Mouse (Mus musculus) spleen, postnatal 4 days (tissue): ENCODE measurements around the gene Rad9b.

Experiments
- DNase-seq, 2 experiments: peaks; one replicate each; pipeline ENCODE4 v3.0.0; 2022; ENCODE audit warnings: low spot score in 2 of 2

Rad9b gene

DNA sequence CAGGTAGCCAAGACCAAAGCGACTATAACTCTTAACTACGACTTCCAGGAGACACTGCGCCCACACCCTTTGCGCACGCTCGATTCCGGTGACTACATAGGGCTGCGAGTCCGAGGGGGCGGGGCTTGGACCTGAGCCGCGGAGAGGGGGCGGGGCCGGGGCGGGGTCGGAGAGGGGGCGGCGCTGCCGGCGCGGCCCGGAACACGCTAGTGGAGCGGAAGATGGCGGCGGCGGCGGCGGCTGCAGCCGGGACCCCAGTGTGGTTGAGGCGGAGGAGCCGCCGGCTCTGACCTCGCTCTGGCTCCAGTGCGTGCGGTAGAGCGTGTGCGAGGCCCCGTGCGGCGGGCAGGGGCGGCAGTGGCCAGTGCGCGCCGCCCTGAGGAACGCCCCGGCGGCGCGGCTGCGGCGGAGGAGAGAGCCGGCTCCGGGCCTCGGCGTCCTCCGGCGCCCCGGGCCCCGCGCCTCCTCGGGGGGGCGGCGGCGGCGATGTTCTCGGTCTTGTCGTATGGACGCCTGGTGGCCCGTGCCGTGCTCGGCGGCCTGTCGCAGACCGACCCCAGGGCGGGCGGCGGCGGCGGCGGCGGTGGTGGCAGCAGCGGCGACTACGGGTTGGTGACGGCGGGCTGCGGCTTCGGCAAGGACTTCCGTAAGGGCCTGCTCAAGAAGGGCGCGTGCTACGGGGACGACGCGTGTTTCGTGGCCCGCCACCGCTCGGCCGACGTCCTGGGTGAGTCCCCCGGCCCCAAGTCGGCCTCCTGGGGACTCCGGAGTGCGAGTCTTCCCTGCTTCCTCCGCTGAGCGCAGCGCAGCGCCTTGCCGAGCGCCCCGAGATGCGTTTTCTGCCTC lies 69.6 kb downstream of the Rad9b start, which contains the start of gene Pptc7:
Gene Pptc7, plus strand, starts transcription at position 183 of the 846 bp plus-strand sequence.
- peak; percentile 92 to 98 for DNase-seq

DNA sequence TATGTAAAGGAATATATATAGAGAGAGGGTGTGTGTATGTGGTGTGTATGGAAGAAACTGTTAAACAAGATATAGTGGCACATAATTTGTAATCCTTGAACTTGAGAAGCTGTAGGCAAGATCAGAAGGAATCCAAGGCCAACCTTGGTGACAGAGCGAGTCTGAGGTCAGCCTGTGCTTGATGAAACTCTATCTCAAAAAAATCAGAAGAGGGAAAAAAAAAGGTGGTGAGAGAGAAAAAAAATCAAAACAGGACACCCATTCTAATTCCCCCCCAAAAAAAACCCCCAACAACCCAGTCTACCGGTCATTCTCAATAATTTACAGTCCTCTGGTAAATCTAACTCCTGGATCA lies 70.2 kb downstream of the Rad9b start:
- DNase-seq: no peak

DNA sequence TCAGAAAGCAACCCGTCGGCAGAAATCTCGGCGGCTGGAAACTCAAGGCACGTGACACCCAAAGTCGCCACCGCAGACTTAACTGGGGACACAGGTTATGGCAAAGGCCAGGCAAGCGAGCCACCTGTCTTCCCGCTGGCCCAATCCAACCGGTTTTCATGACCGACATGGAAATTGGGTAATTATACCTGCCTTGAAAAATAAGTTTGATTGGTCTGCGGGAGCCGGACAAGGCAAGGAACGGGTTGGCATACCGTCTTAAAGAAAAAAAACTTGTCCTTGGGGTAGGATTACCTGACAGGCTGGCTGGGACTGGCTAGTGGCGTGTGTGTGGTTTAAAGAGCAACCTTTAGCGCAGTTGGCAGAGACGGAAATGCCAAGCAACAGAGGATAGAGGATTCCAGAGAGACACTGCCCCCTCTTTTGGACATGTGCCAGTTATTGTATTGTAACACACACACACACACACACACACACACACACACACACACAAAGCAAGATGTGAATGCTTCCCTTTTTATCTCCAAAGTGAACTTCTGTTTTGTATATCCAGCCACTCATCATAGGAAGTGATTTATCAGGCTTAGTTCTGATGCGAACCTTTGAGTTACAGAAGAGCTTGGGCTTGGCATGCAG lies 73.1 kb downstream of the Rad9b start:
- no peak for DNase-seq

DNA sequence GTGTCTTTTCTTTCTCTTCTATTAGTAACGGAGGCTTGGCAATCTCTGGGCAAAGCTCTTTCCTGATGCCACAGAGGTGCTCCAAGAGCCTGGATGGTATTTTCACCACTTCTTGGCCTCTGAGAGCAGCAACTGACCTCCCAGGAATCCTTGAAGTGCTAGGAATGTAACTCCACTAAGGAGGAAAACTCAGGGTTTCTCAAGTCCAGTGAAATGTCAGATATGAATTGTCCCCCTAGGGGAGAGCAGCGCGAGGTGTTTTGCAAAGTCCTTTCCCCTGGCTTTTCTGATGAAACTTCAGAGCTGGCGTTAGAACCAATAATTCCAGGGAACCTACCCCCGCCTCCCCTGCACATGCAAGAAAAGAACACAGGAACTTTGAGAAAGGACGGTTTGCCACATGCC lies 73.6 kb downstream of the Rad9b start:
- no peak for DNase-seq

DNA sequence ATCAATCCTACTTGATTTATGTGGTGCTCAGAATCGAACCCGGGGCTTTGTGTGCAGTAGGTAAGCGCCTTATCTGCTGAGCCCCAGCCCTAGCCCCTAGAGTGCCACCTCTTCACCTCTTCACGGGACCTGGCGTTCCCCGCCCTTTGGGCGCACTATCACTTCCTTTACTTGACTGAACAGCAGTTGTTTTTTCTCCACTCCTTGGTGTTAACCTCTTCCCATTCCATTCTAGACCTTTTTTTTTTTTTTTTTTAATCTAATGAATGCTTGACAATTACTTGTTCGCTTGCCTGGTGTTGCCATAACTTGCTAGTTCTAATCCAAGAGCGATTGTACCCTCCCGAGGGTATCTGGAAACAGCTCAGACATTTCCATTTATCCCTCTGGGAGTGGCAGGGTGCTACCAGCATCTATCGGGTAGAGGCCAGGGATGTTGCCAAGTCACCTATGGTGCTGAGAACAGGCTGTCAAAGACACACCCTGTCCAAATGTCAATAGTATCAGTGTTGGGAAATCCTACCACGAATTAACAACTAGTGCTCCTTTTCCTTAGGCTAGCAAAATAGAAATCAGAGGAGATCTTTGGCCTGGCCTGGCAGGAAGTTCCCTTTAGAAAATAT lies 74.1 kb downstream of the Rad9b start:
- no peak for DNase-seq

DNA sequence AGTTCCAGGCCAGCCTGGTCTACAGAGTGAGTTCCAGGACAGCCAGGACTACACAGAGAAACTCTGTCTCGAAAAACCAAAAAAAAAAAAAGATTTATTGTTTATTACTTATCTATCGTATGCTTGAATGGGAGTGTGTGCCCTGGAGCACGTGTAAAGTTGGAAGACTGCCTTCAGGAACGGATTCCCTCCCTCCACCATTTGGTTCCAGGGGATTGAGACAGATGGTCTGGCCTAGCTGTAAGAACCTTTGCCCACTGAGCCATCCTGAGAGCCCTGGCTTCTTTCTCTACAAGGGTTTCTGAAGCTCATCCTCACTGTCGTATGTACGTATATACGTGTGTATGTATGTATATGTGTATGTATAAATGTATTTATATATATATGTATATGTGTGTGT lies 75.1 kb downstream of the Rad9b start:
- no peak for DNase-seq

DNA sequence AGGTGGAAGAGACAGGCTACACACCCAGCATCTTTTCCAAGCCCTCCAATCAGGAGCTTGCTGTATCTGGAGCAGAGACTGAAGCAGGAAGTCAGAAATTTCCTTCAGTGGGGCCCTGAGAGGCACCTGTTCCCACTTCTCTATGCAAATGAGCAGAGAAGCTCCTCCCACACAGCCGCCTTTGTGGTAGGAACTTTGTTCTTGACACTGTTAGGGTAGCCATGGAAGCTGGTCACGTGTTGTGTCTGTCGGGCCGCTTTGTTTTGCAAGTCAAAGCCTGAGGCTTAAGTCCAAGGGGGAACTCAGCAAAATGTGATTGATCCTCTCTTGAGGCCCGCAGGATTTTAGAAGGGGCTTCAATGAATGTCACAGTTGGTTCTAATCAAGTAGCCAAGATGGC lies 79.2 kb downstream of the Rad9b start:
- peak; percentile 74 to 77 for DNase-seq
